Mouse (Mus musculus) G1E (cell line): Measurements from ENCODE around the gene Palm. TPM values are rescaled to one million over a fixed set of nuclear protein-coding genes. Genes with fewer than 3 reads are reported as not detected.

Source experiments
- ATAC-seq: 2 replicates; pipeline ENCODE4 v1.8.0; 2016; ENCODE audit warnings: mild to moderate bottlenecking; ENCODE audit not compliant: insufficient number of reproducible peaks, poor library complexity, low FRiP score, severe bottlenecking; ENCODE audit errors: extremely low read depth
- DNase-seq: peaks from one replicate; pipeline ENCODE4 v3.0.0; 2012; ENCODE audit warnings: low spot score
- H3K27me3 ChIP-seq: 2 replicates; pipeline ENCODE4 v1.6.1; 2012; ENCODE audit warnings: mild to moderate bottlenecking, low read length, inconsistent platforms; ENCODE audit not compliant: insufficient read depth
- H3K36me3 ChIP-seq: replicated peaks from 2 replicates; pipeline ENCODE3; 2012; ENCODE audit warnings: mild to moderate bottlenecking, inconsistent platforms
- H3K4me1 ChIP-seq: 2 replicates; pipeline ENCODE4 v1.6.1; 2012; ENCODE audit warnings: low read depth, low read length, inconsistent platforms, mixed read lengths; ENCODE audit not compliant: insufficient read depth
- H3K4me3 ChIP-seq: 2 replicates; pipeline ENCODE4 v1.5.1; 2012; ENCODE audit warnings: low read depth, mild to moderate bottlenecking, inconsistent platforms, low read length, moderate library complexity, mixed read lengths
- H3K9me3 ChIP-seq: replicated peaks from 2 replicates; pipeline ENCODE4 v1.6.1; 2012; ENCODE audit warnings: inconsistent platforms
- CTCF ChIP-seq: IDR thresholded peaks from 2 replicates; pipeline ENCODE4 v1.5.1; 2012; ENCODE audit warnings: low read depth, low read length, inconsistent platforms, mixed read lengths
- GATA1 ChIP-seq: IDR thresholded peaks from 2 replicates; pipeline ENCODE4 v1.6.1; 2012; ENCODE audit warnings: borderline replicate concordance, low read length, inconsistent platforms, mixed read lengths
- GATA2 ChIP-seq: IDR thresholded peaks from 2 replicates; pipeline ENCODE4 v1.6.1; 2012; ENCODE audit warnings: low read depth, low read length, inconsistent platforms, borderline replicate concordance
- POLR2AphosphoS5 ChIP-seq: IDR thresholded peaks from 2 replicates; pipeline ENCODE4 v1.6.1; 2012; ENCODE audit warnings: low read depth, low read length, inconsistent platforms; ENCODE audit not compliant: insufficient replicate concordance
- TAL1 ChIP-seq: conservative IDR thresholded peaks from 2 replicates; pipeline ENCODE4 v1.6.1; 2012; ENCODE audit warnings: low read depth, low read length, inconsistent platforms, mixed read lengths
- polyA plus RNA-seq: library from polyadenylated mRNA; stranded (reverse); fragments of >175 nt; gene quantifications from 2 replicates; pipeline ENCODE4 v1.2.3, GENCODE M21; 2012
- total RNA-seq, 2 experiments: library from RNA; stranded (forward) in 1 of 2; stranded (reverse) in 1 of 2; fragments of 200-1000 nt in 1 of 2; fragments of >200 nt in 1 of 2; fragmentation: Nextera tagmentation in 1 of 2; gene quantifications; 2 replicates each; pipeline ENCODE4 v1.2.3; 2014 to 2017

Palm gene
- total and polyA plus RNA-seq, 3 experiments = 0.11 to 0.42 TPM; not detected in 1

GRCm38 (mm10) chr10:79832026-79832785 is 38.8 kb downstream of the Palm start:
- ATAC-seq (no peak), DNase-seq (no peak)
- H3K4me1 ChIP-seq = 0 out of 2 replicates have a peak, but pooled peaks cover 3% of the 10 kb centered on the region
- H3K9me3 ChIP-seq = 0 out of 2 replicates have a peak, but pooled peaks cover 2% of the 10 kb centered on the region
- no peak overlapping the region for H3K4me3 ChIP-seq
- H3K36me3 ChIP-seq = no peaks in the 10 kb centered on the region
- H3K27me3 ChIP-seq = peaks cover 49% of the 10 kb centered on the region
- no peak for TF ChIP-seq GATA1
- TF ChIP-seq TAL1 = no peak
- TF ChIP-seq GATA2 = no peak
- no peak for TF ChIP-seq CTCF

- Histone ChIP-seq H3K27me3 (peaks cover 46% of the 10 kb centered on the region), H3K4me1 (0 out of 2 replicates have a peak, but pooled peaks cover 3% of the 10 kb centered on the region), H3K36me3 (no peaks in the 10 kb centered on the region), H3K9me3 (0 out of 2 replicates have a peak, but pooled peaks cover 4% of the 10 kb centered on the region), H3K4me3 (no peak overlapping the region)
- no peak for DNase-seq
- ATAC-seq = no peak
- TF ChIP-seq POLR2AphosphoS5 = no peak
- no peak for TF ChIP-seq GATA2
- TF ChIP-seq GATA1 = no peak
- TF ChIP-seq CTCF = no peak
- no peak for TF ChIP-seq TAL1
Observed at GRCm38 (mm10) chr10:79832786-79833181, 39.4 kb downstream of the Palm start.

GRCm38 (mm10) chr10:79834769-79835398 is 41.5 kb downstream of the Palm start:
- peak; percentile 55 for DNase-seq
- TF ChIP-seq GATA2 (no peak), GATA1 (no peak), TAL1 (no peak), CTCF (peak; percentile 75; the same call in 1 of the 2 replicates), POLR2AphosphoS5 (no peak)
- Histone ChIP-seq H3K9me3 (0 out of 2 replicates have a peak, but pooled peaks cover 4% of the 10 kb centered on the region), H3K4me1 (0 out of 2 replicates have a peak, but pooled peaks cover 3% of the 10 kb centered on the region), H3K27me3 (peaks cover 36% of the 10 kb centered on the region), H3K36me3 (no peaks in the 10 kb centered on the region), H3K4me3 (no peak overlapping the region)
- no peak for ATAC-seq

- ATAC-seq = no peak
- TF ChIP-seq GATA1 (no peak), GATA2 (no peak), POLR2AphosphoS5 (no peak), TAL1 (no peak), CTCF (no peak)
- Histone ChIP-seq H3K27me3 (peaks cover 30% of the 10 kb centered on the region), H3K36me3 (no peaks in the 10 kb centered on the region), H3K4me1 (peaks cover 16% of the 10 kb centered on the region), H3K9me3 (0 out of 2 replicates have a peak, but pooled peaks cover 4% of the 10 kb centered on the region), H3K4me3 (no peak overlapping the region)
- no peak for DNase-seq
Observed at GRCm38 (mm10) chr10:79836918-79837317, 43.5 kb downstream of the Palm start.

- Histone ChIP-seq H3K4me3 (no peak overlapping the region), H3K4me1 (peaks cover 18% of the 10 kb centered on the region), H3K9me3 (0 out of 2 replicates have a peak, but pooled peaks cover 4% of the 10 kb centered on the region), H3K27me3 (peaks cover 26% of the 10 kb centered on the region), H3K36me3 (no peaks in the 10 kb centered on the region)
- ATAC-seq (no peak), DNase-seq (no peak)
- TF ChIP-seq CTCF (no peak), GATA2 (no peak), POLR2AphosphoS5 (no peak), GATA1 (no peak), TAL1 (no peak)
Observed at GRCm38 (mm10) chr10:79838151-79838550, 44.8 kb downstream of the Palm start.

- no peak for TF ChIP-seq POLR2AphosphoS5
- TF ChIP-seq GATA1 = no peak
- no peak; the same call in 1 of the 2 replicates for TF ChIP-seq TAL1
- no peak for TF ChIP-seq CTCF
- TF ChIP-seq GATA2 = no peak
- Histone ChIP-seq H3K27me3 (peaks cover 41% of the 10 kb centered on the region), H3K4me3 (no peak overlapping the region), H3K9me3 (0 out of 2 replicates have a peak, but pooled peaks cover 4% of the 10 kb centered on the region), H3K36me3 (no peaks in the 10 kb centered on the region), H3K4me1 (peaks cover 15% of the 10 kb centered on the region)
- DNase-seq (no peak), ATAC-seq (no peak)
Observed at GRCm38 (mm10) chr10:79840091-79840490, 46.7 kb downstream of the Palm start.
